8 mouse cellular contexts compared by ENCODE assay signal in genomic region chr4:119539031-119539824, GRCm38 (mm10). TPM values are rescaled to one million over a fixed set of nuclear protein-coding genes. Genes with fewer than 3 reads are reported as not detected.
DNase-seq lines count a peak whose midpoint lies in the region; ATAC-seq and TF ChIP-seq lines count a peak whose summit lies in the region.

TSS of gene Frg2f1 (minus strand) at chr4:119539529.

- H3K27me3 ChIP-seq in kidney, embryonic 14.5 days (ENCODE audit: control insufficient read depth, insufficient read depth, low read length): no peaks in the 10 kb centered on the region
- no peaks in the 10 kb centered on the region for H3K27me3 ChIP-seq in limb, embryonic 15.5 days

- peak within 1 kb of the TSS; percentile 97 for H3K27ac ChIP-seq in bone marrow macrophage, adult 2 months (ENCODE audit: insufficient read depth, low read depth, low read length)
- H3K27ac ChIP-seq in embryonic fibroblast, embryonic 13.5 days (ENCODE audit: insufficient read depth, low read length): peak within 1 kb of the TSS; percentile 85
- peak within 1 kb of the TSS; percentile 97 for H3K27ac ChIP-seq in kidney, embryonic 14.5 days (ENCODE audit: low read depth, low read length)
- H3K27ac ChIP-seq in limb, embryonic 15.5 days: peak within 1 kb of the TSS; percentile 98

- H3K4me2 ChIP-seq in kidney, embryonic 14.5 days (replicated peaks; ENCODE audit: low read depth, low read length): peak within 1 kb of the TSS; percentile 55
- peak within 1 kb of the TSS; percentile 65 for H3K4me2 ChIP-seq in limb, embryonic 15.5 days

- H3K9ac ChIP-seq in kidney, embryonic 14.5 days (ENCODE audit: low read depth, low read length): peak within 1 kb of the TSS; percentile 98
- peak within 1 kb of the TSS; percentile 90 for H3K9ac ChIP-seq in limb, embryonic 15.5 days

- no peak for TF ChIP-seq POLR2A in bone marrow macrophage, adult 2 months (IDR thresholded peaks at IDR 0.05; ENCODE audit: borderline replicate concordance, low read depth, low read length)
- peak; percentile 62 for TF ChIP-seq POLR2A in embryonic fibroblast, embryonic 13.5 days (IDR thresholded peaks at IDR 0.05; ENCODE audit: low read depth, low read length)

- DNase-seq in A20 (ENCODE audit: low read depth, low spot score): peak; percentile 96
- peak; percentile 92 to 94 for DNase-seq in heart, adult 9 months (ENCODE audit: low spot score in 2 of 2)
- DNase-seq in monocyte, adult 2 months (ENCODE audit: low read depth in 1 of 2, low spot score in 2 of 2): peak; percentile 63 to 87
- peak; percentile 87 to 88 for DNase-seq in spleen, postnatal 36 days (ENCODE audit: low spot score in 2 of 2)

- H3K9me3 ChIP-seq in kidney, embryonic 14.5 days (ENCODE audit: control insufficient read depth, low read length): no peaks in the 10 kb centered on the region
- H3K9me3 ChIP-seq in limb, embryonic 15.5 days: no peaks in the 10 kb centered on the region

- H3K4me1 ChIP-seq in bone marrow macrophage, adult 2 months (ENCODE audit: control insufficient read depth, insufficient read depth, low read length): peaks cover 22% of the 10 kb centered on the region
- H3K4me1 ChIP-seq in embryonic fibroblast, embryonic 13.5 days (ENCODE audit: control insufficient read depth, insufficient read depth, low read length): peaks cover 3% of the 10 kb centered on the region; the same call in 1 of the 2 replicates
- H3K4me1 ChIP-seq in kidney, embryonic 14.5 days (ENCODE audit: control insufficient read depth, insufficient read depth, low read length): peaks cover 16% of the 10 kb centered on the region
- H3K4me1 ChIP-seq in limb, embryonic 15.5 days: peaks cover 16% of the 10 kb centered on the region; the same call in 1 of the 2 replicates

- no peak for TF ChIP-seq CTCF in bone marrow macrophage, adult 2 months (IDR thresholded peaks at IDR 0.05; ENCODE audit: low read depth, low read length)
- TF ChIP-seq CTCF in embryonic fibroblast, embryonic 13.5 days (IDR thresholded peaks at IDR 0.05; ENCODE audit: borderline replicate concordance, insufficient read depth, low read length): no peak

- ATAC-seq in kidney, embryonic 14.5 days (ENCODE audit: low FRiP score, low TSS enrichment): peak; percentile 93
- ATAC-seq in limb, embryonic 15.5 days (ENCODE audit: insufficient number of reproducible peaks, low FRiP score, low TSS enrichment, low read depth): peak; percentile 92

- peak within 1 kb of the TSS; percentile 98 for H3K4me3 ChIP-seq in bone marrow macrophage, adult 2 months (ENCODE audit: insufficient read depth, low read length)
- peak within 1 kb of the TSS; percentile 67 for H3K4me3 ChIP-seq in embryonic fibroblast, embryonic 13.5 days (ENCODE audit: insufficient read depth, low read length)
- H3K4me3 ChIP-seq in kidney, embryonic 14.5 days (ENCODE audit: low read length): peak within 1 kb of the TSS; percentile 94
- peak within 1 kb of the TSS; percentile 85 for H3K4me3 ChIP-seq in limb, embryonic 15.5 days

- no peaks in the 10 kb centered on the region for H3K36me3 ChIP-seq in kidney, embryonic 14.5 days (ENCODE audit: control insufficient read depth, insufficient read depth, low read length)
- H3K36me3 ChIP-seq in limb, embryonic 15.5 days: no peaks in the 10 kb centered on the region

- WGBS in kidney, embryonic 14.5 days: under 1% methylated on average over 67 of the region's 85 CpGs
- WGBS in limb, embryonic 15.5 days: under 1% methylated on average over 78 of the region's 85 CpGs

RNA-seq across cellular contexts. Expression of gene Frg2f1, which starts in this region (rescaled TPM):
- 1.7 and 3.0 TPM in 2 replicates for polyA plus RNA-seq in bone marrow macrophage, adult 2 months (2012; ENCODE audit: insufficient read depth, insufficient read length, missing spikeins)
- polyA plus RNA-seq in embryonic fibroblast, embryonic 13.5 days (2011; ENCODE audit: insufficient read length, low read depth, missing spikeins): 3.5 and 4.9 TPM in 2 replicates
- polyA plus RNA-seq in kidney, embryonic 14.5 days (2014; fragmentation: Nextera tagmentation; extraction: Ambion mirVana): 2.8 and 5.2 TPM in 2 replicates
- polyA plus RNA-seq in limb, embryonic 15.5 days (2015; fragmentation: Nextera tagmentation; extraction: Ambion mirVana): 4.6 and 5.6 TPM in 2 replicates

Comparison
In these comparisons a context has a peak if more than half of its experiments do, and no peak if none do; other contexts are left out.
1. Peak in every context shown above with its lines: DNase-seq, ATAC-seq, H3K4me3 ChIP-seq and H3K27ac ChIP-seq.